12 mouse cellular contexts compared by ENCODE assay signal in genomic region chr3:147445884-147446283, GRCm38 (mm10).
DNase-seq lines count a peak whose midpoint lies in the region; ATAC-seq and TF ChIP-seq lines count a peak whose summit lies in the region.
"Had no signal": no experiment of that assay in that cellular context is flagged by ENCODE, and none has a peak within 500 bp of the region (broad histone marks: within the 10 kb centered on the region; RNA-seq: fewer than 3 reads in every experiment).

No protein-coding gene starts in this region.

- no peaks in the 10 kb centered on the region for H3K27me3 ChIP-seq in intestine, embryonic 16.5 days (replicated peaks; ENCODE audit: control insufficient read depth, insufficient read depth, low read length)
- H3K27me3 ChIP-seq in intestine, embryonic 15.5 days (replicated peaks), result no peaks in the 10 kb centered on the region
- H3K27me3 ChIP-seq in limb, embryonic 14.5 days (ENCODE audit: control insufficient read depth, insufficient read depth, low read length), result no peaks in the 10 kb centered on the region
- no peaks in the 10 kb centered on the region for H3K27me3 ChIP-seq in midbrain, postnatal 0 days (ENCODE audit: insufficient read depth, low read length)
- H3K27me3 ChIP-seq: CH12.LX had no signal

- no peak for TF ChIP-seq CTCF in gastrocnemius, adult 2 months (IDR thresholded peaks at IDR 0.05)
- TF ChIP-seq CTCF in midbrain, postnatal 0 days (IDR thresholded peaks at IDR 0.05), result no peak

- H3K9ac ChIP-seq in intestine, embryonic 16.5 days (ENCODE audit: low read depth, low read length), result no peak overlapping the region
- H3K9ac ChIP-seq in intestine, embryonic 15.5 days, result no peak overlapping the region
- H3K9ac ChIP-seq in limb, embryonic 14.5 days (ENCODE audit: low read depth, low read length, severe bottlenecking), result no peak overlapping the region
- no peak overlapping the region for H3K9ac ChIP-seq in midbrain, postnatal 0 days (replicated peaks; ENCODE audit: low read length, poor library complexity, severe bottlenecking)

- ATAC-seq in intestine, embryonic 16.5 days, result peak; percentile 32
- ATAC-seq in intestine, embryonic 15.5 days, result no peak
- ATAC-seq in limb, embryonic 14.5 days (ENCODE audit: low FRiP score, low read depth), result peak; percentile 44
- no peak for ATAC-seq in midbrain, postnatal 0 days (ENCODE audit: low FRiP score)

- no peaks in the 10 kb centered on the region for H3K36me3 ChIP-seq in intestine, embryonic 16.5 days (ENCODE audit: control insufficient read depth, insufficient read depth, low read length)
- H3K36me3 ChIP-seq in intestine, embryonic 15.5 days, result no peaks in the 10 kb centered on the region
- no peaks in the 10 kb centered on the region for H3K36me3 ChIP-seq in limb, embryonic 14.5 days (ENCODE audit: control insufficient read depth, insufficient read depth, low read length)
- H3K36me3 ChIP-seq in midbrain, postnatal 0 days (ENCODE audit: insufficient read depth, low read length), result no peaks in the 10 kb centered on the region
- H3K36me3 ChIP-seq: midbrain, embryonic 10.5 days had no signal

- no peak overlapping the region for H3K4me2 ChIP-seq in intestine, embryonic 16.5 days (ENCODE audit: low read depth, low read length)
- H3K4me2 ChIP-seq in intestine, embryonic 15.5 days (replicated peaks), result no peak overlapping the region
- no peak overlapping the region for H3K4me2 ChIP-seq in limb, embryonic 14.5 days (replicated peaks; ENCODE audit: low read depth, low read length, severe bottlenecking)
- no peak overlapping the region for H3K4me2 ChIP-seq in midbrain, postnatal 0 days (ENCODE audit: low read depth, low read length, poor library complexity, severe bottlenecking)

- no peak for TF ChIP-seq POLR2A in limb, embryonic 14.5 days (IDR thresholded peaks at IDR 0.05; ENCODE audit: borderline replicate concordance, extremely low read depth, insufficient read depth, insufficient read length)

- 85% methylated on average over 8 of the region's 8 CpGs for WGBS in intestine, embryonic 16.5 days
- WGBS in intestine, embryonic 15.5 days, result 85% methylated on average over 8 of the region's 8 CpGs
- WGBS in limb, embryonic 14.5 days, result 28% methylated on average over 8 of the region's 8 CpGs
- WGBS in midbrain, postnatal 0 days, result 87% methylated on average over 8 of the region's 8 CpGs

- H3K4me3 ChIP-seq in intestine, embryonic 16.5 days (ENCODE audit: low read length), result no peak overlapping the region
- H3K4me3 ChIP-seq in intestine, embryonic 15.5 days (replicated peaks), result no peak overlapping the region
- H3K4me3 ChIP-seq in gastrocnemius, adult 2 months, result no peak overlapping the region
- no peak overlapping the region for H3K4me3 ChIP-seq in limb, embryonic 14.5 days (replicated peaks; ENCODE audit: low read length)
- no peak overlapping the region for H3K4me3 ChIP-seq in midbrain, postnatal 0 days (ENCODE audit: low read depth, low read length)
- H3K4me3 ChIP-seq: midbrain, embryonic 10.5 days had no signal

- H3K9me3 ChIP-seq in intestine, embryonic 16.5 days (ENCODE audit: control insufficient read depth, low read length), result no peaks in the 10 kb centered on the region
- no peaks in the 10 kb centered on the region for H3K9me3 ChIP-seq in intestine, embryonic 15.5 days
- H3K9me3 ChIP-seq in limb, embryonic 14.5 days (ENCODE audit: control insufficient read depth, low read length), result no peaks in the 10 kb centered on the region
- no peaks in the 10 kb centered on the region for H3K9me3 ChIP-seq in midbrain, postnatal 0 days (ENCODE audit: low read length)
- H3K9me3 ChIP-seq: midbrain, embryonic 10.5 days had no signal

- peak; percentile 48 for DNase-seq in embryo, embryonic 10.5 days (ENCODE audit: low spot score)
- peak; percentile 35 for DNase-seq in gastrocnemius, adult 2 months
- DNase-seq in limb, embryonic 14.5 days (ENCODE audit: low spot score), result peak; percentile 83
- no peak for DNase-seq in cerebellum, adult 9-10 months
- no peak for DNase-seq in cerebellum, postnatal 25 days
- DNase-seq in midbrain, postnatal 0 days (ENCODE audit: low spot score), result no peak
- DNase-seq: cerebellum, adult 18-20 months; lung, adult 2 months had no signal

- H3K4me1 ChIP-seq in intestine, embryonic 16.5 days (ENCODE audit: control insufficient read depth, insufficient read depth, low read length), result no peaks in the 10 kb centered on the region
- H3K4me1 ChIP-seq in intestine, embryonic 15.5 days (replicated peaks), result no peaks in the 10 kb centered on the region
- H3K4me1 ChIP-seq in limb, embryonic 14.5 days (ENCODE audit: control insufficient read depth, insufficient read depth, low read length), result peaks cover 7% of the 10 kb centered on the region; the same call in 1 of the 2 replicates
- no peaks in the 10 kb centered on the region for H3K4me1 ChIP-seq in midbrain, postnatal 0 days (ENCODE audit: insufficient read depth, low read length)

- no peak overlapping the region for H3K27ac ChIP-seq in intestine, embryonic 16.5 days (ENCODE audit: low read length)
- no peak overlapping the region for H3K27ac ChIP-seq in intestine, embryonic 15.5 days
- H3K27ac ChIP-seq in gastrocnemius, adult 2 months, result no peak overlapping the region
- H3K27ac ChIP-seq in limb, embryonic 14.5 days (replicated peaks; ENCODE audit: low read depth, low read length), result no peak overlapping the region
- H3K27ac ChIP-seq in midbrain, postnatal 0 days (ENCODE audit: low read depth, low read length), result no peak overlapping the region
- H3K27ac ChIP-seq: midbrain, embryonic 10.5 days had no signal

- intact Hi-C loops in gastrocnemius, adult 2 months (cut with DNase I), result no loop called here

Comparison
In these comparisons a context has a peak if more than half of its experiments do, and no peak if none do; other contexts are left out.
1. ATAC-seq: peak in intestine, embryonic 16.5 days (single experiment) and limb, embryonic 14.5 days (single experiment); none in intestine, embryonic 15.5 days (single experiment) and midbrain, postnatal 0 days (single experiment).
2. DNase-seq: peak in embryo, embryonic 10.5 days (single experiment), gastrocnemius, adult 2 months (single experiment) and limb, embryonic 14.5 days (single experiment); none in cerebellum, adult 9-10 months (single experiment), cerebellum, postnatal 25 days (0 of 2) and midbrain, postnatal 0 days (single experiment).